8 mouse cellular contexts compared by ENCODE assay signal in the genomic region with DNA sequence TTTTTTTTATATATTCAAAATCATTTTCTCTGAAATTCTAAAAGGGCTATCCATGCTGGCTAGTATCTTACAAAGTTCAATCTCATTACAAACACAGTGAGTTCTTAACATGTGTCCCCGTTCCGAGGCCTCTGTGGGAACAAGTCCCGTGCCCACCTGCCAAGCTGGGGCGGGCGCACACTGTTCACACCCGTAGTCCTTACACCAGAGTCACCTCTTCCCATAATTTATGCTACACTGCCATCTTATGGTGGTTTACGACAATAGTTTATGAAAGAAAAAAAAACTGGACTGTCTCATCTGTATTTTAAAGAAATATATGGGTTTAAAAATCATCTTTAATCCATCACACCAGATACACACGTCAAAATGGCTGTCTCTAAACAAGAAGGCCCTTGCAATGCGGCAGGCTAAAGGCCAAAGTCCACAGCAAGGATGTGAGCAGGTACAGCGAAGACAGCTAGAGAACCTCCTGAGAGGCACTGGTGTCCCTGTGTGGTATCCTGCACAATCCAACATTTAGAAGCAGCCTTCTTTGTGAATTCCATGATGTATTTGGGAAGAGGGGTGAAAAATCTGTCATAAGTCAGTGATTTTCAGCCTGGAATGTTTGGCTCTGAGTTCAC.
DNase-seq lines count a peak whose midpoint lies in the region; ATAC-seq lines count a peak whose summit lies in the region.

No protein-coding gene starts in this region.

- WGBS in limb, embryonic 11.5 days: 52% methylated on average over 10 of the region's 10 CpGs
- WGBS in limb, embryonic 10.5 days: 57% methylated on average over 10 of the region's 10 CpGs
- WGBS in large intestine, adult 2 months: 13% methylated on average over 10 of the region's 10 CpGs
- WGBS in midbrain, embryonic 14.5 days: 30% methylated on average over 10 of the region's 10 CpGs

- no peaks in the 10 kb centered on the region for H3K36me3 ChIP-seq in limb, embryonic 11.5 days (ENCODE audit: control insufficient read depth, insufficient read depth, low read length)
- no peaks in the 10 kb centered on the region for H3K36me3 ChIP-seq in limb, embryonic 10.5 days
- H3K36me3 ChIP-seq in midbrain, embryonic 14.5 days (ENCODE audit: control insufficient read depth, insufficient read depth, low read length): no peaks in the 10 kb centered on the region

- intact Hi-C loops in heart, postnatal 10 days (cut with DNase I): loop anchor here (1.0 to 10.0 kb wide), 8 partner anchors 78 to 1495 kb away; a partner anchor contains a TSS

- H3K27ac ChIP-seq in limb, embryonic 11.5 days (replicated peaks; ENCODE audit: low read depth, low read length): no peak overlapping the region
- H3K27ac ChIP-seq in limb, embryonic 10.5 days: no peak overlapping the region
- H3K27ac ChIP-seq in midbrain, embryonic 14.5 days (replicated peaks; ENCODE audit: low read depth, low read length): no peak overlapping the region

- ATAC-seq in limb, embryonic 11.5 days (ENCODE audit: insufficient number of reproducible peaks, low FRiP score, low TSS enrichment, low read depth): no peak
- ATAC-seq in midbrain, embryonic 14.5 days (ENCODE audit: low FRiP score, low TSS enrichment): 0 out of 2 replicates have a peak, but pooled peaks have one; percentile 66

- H3K4me3 ChIP-seq in limb, embryonic 11.5 days (ENCODE audit: low read depth, low read length): no peak overlapping the region
- no peak overlapping the region for H3K4me3 ChIP-seq in limb, embryonic 10.5 days
- no peak overlapping the region for H3K4me3 ChIP-seq in midbrain, embryonic 14.5 days (replicated peaks; ENCODE audit: low read depth, low read length)

- H3K27me3 ChIP-seq in limb, embryonic 11.5 days (ENCODE audit: control insufficient read depth, insufficient read depth, low read length): no peaks in the 10 kb centered on the region
- H3K27me3 ChIP-seq in limb, embryonic 10.5 days (ENCODE audit: low read depth, poor library complexity, severe bottlenecking): peaks cover 5% of the 10 kb centered on the region; the same call in 1 of the 2 replicates
- no peaks in the 10 kb centered on the region for H3K27me3 ChIP-seq in midbrain, embryonic 14.5 days (ENCODE audit: control insufficient read depth, insufficient read depth, low read length)

- no peak overlapping the region for H3K9ac ChIP-seq in limb, embryonic 11.5 days (ENCODE audit: low read length)
- H3K9ac ChIP-seq in midbrain, embryonic 14.5 days (replicated peaks; ENCODE audit: low read length): no peak overlapping the region

- 0 out of 2 replicates have a peak, but pooled peaks cover 3% of the 10 kb centered on the region for H3K4me1 ChIP-seq in limb, embryonic 11.5 days (ENCODE audit: control insufficient read depth, insufficient read depth, low read length)
- peaks cover 15% of the 10 kb centered on the region for H3K4me1 ChIP-seq in limb, embryonic 10.5 days
- H3K4me1 ChIP-seq in midbrain, embryonic 14.5 days (ENCODE audit: control insufficient read depth, insufficient read depth, low read length): peaks cover 11% of the 10 kb centered on the region; the same call in 1 of the 2 replicates

- H3K9me3 ChIP-seq in limb, embryonic 11.5 days (ENCODE audit: control insufficient read depth, low read length): no peaks in the 10 kb centered on the region
- H3K9me3 ChIP-seq in limb, embryonic 10.5 days (replicated peaks): no peaks in the 10 kb centered on the region
- H3K9me3 ChIP-seq in midbrain, embryonic 14.5 days (ENCODE audit: control insufficient read depth, low read length): no peaks in the 10 kb centered on the region

- no peak overlapping the region for H3K4me2 ChIP-seq in limb, embryonic 11.5 days (ENCODE audit: low read depth, severe bottlenecking)
- H3K4me2 ChIP-seq in midbrain, embryonic 14.5 days (ENCODE audit: low read length): peak overlapping the region; percentile 40

- DNase-seq in limb, embryonic 11.5 days (ENCODE audit: low spot score): peak; percentile 55
- DNase-seq in limb, embryonic 10.5 days (ENCODE audit: low spot score): no peak
- DNase-seq in adipocyte (ENCODE audit: low spot score): peak; percentile 82
- DNase-seq in embryo, embryonic 11.5 days (ENCODE audit: low read depth, low spot score): peak; percentile 54
- DNase-seq in heart, postnatal 10 days: peak; percentile 57 to 71
- DNase-seq in large intestine, adult 2 months (ENCODE audit: low read depth, low spot score): peak; percentile 37
- DNase-seq in midbrain, embryonic 14.5 days: peak; percentile 90
- DNase-seq in thymus, postnatal 10 days (ENCODE audit: low spot score in 2 of 2): peak; percentile 67 to 78
